Mouse (Mus musculus) ES-E14 (cell line): ENCODE measurements around the gene Eef1a2. TPM values are rescaled to one million over a fixed set of nuclear protein-coding genes. Genes with fewer than 3 reads are reported as not detected.
A peak's percentile ranks its signal among the peaks of the same experiment; 100 is the strongest.

Experiments used
- DNase-seq: peaks from one replicate; pipeline ENCODE4 v3.0.0-alpha.2; 2013; ENCODE audit warnings: low read depth, low spot score
- H3K27ac ChIP-seq: 2 replicates; pipeline ENCODE4 v1.5.1; 2012; ENCODE audit warnings: low read depth, mild to moderate bottlenecking, low read length, moderate library complexity, mixed read lengths; ENCODE audit not compliant: poor library complexity, insufficient read depth, severe bottlenecking
- H3K36me3 ChIP-seq: 2 replicates; pipeline ENCODE4 v1.6.1; 2012; ENCODE audit warnings: mild to moderate bottlenecking, low read length, moderate library complexity, mixed read lengths; ENCODE audit not compliant: control insufficient read depth, poor library complexity, insufficient read depth, severe bottlenecking
- H3K4me1 ChIP-seq, 2 experiments: fragments of 150-350 bp in 1 of 2; sonication (generic) in 1 of 2; 2 replicates each; pipeline ENCODE4 v1.6.1; 2012; ENCODE audit warnings: low read length in 2 of 2, mild to moderate bottlenecking in 1 of 2, mixed read lengths in 1 of 2; ENCODE audit not compliant: control insufficient read depth in 2 of 2, insufficient read depth in 2 of 2, poor library complexity in 1 of 2
- H3K4me3 ChIP-seq, 2 experiments: fragments of 150-350 bp in 1 of 2; sonication (generic) in 1 of 2; 2 replicates each; pipeline ENCODE4 v1.5.1; 2012; ENCODE audit warnings: low read length in 2 of 2, low read depth in 1 of 2, mild to moderate bottlenecking in 1 of 2, mixed read lengths in 1 of 2; ENCODE audit not compliant: insufficient read depth in 1 of 2, poor library complexity in 1 of 2, severe bottlenecking in 1 of 2
- H3K9ac ChIP-seq: 2 replicates; pipeline ENCODE4 v1.6.1; 2012; ENCODE audit warnings: low read depth, mild to moderate bottlenecking, low read length, mixed read lengths; ENCODE audit not compliant: poor library complexity, insufficient read depth, severe bottlenecking
- H3K9me3 ChIP-seq: fragments of 150-350 bp; sonication (generic); 2 replicates; pipeline ENCODE4 v1.6.1; 2012; ENCODE audit warnings: low read depth, mild to moderate bottlenecking, low read length; ENCODE audit not compliant: control insufficient read depth, insufficient read depth
- CHD2 ChIP-seq: IDR thresholded peaks from 2 replicates; pipeline ENCODE4 v1.6.1; 2014; ENCODE audit warnings: mild to moderate bottlenecking, low read depth, low read length, inconsistent platforms
- HCFC1 ChIP-seq: IDR thresholded peaks from 2 replicates; pipeline ENCODE4 v1.6.1; 2012; ENCODE audit warnings: low read length, inconsistent platforms, borderline replicate concordance; ENCODE audit not compliant: insufficient read depth
- MAFK ChIP-seq: IDR thresholded peaks from 2 replicates; pipeline ENCODE4 v1.6.1; 2014; ENCODE audit warnings: mild to moderate bottlenecking, low read depth, low read length, inconsistent platforms; ENCODE audit not compliant: insufficient read depth
- ZC3H11A ChIP-seq: IDR thresholded peaks from 2 replicates; pipeline ENCODE4 v1.6.1; 2012; ENCODE audit warnings: low read depth, mild to moderate bottlenecking, inconsistent platforms, low read length, borderline replicate concordance
- ZNF384 ChIP-seq: IDR thresholded peaks from 2 replicates; pipeline ENCODE4 v1.6.1; 2012; ENCODE audit warnings: low read depth, low read length, inconsistent platforms
- in situ Hi-C, 2 experiments: fragments of 600-800 bp; cut with MboI; formaldehyde crosslinking; loops; one replicate each; pipeline ENCODE4 v1.15.1; 2025; ENCODE audit warnings: low sequenced_read_pairs in 2 of 2, inconsistent platforms in 1 of 2; ENCODE audit not compliant: unreplicated experiment in 2 of 2
- total RNA-seq: library from RNA; depleted of rRNA; stranded (reverse); fragments of 300-350 nt; gene quantifications from 2 replicates; pipeline ENCODE4 v1.2.3, GENCODE M21; 2012

Eef1a2 gene
- total RNA-seq, 1 experiment: 0.76 TPM

GRCm38 (mm10) chr2:181134591-181135445 is 22.0 kb downstream of the Eef1a2 start, which contains the start of gene Kcnq2:
TSS of gene Kcnq2 (minus strand) at chr2:181135300.
- in situ Hi-C loops: no loop called here
- DNase-seq: no peak
- peak within 1 kb of the TSS; percentile 85 for H3K9ac ChIP-seq
- TF ChIP-seq ZC3H11A: no peak
- no peak for TF ChIP-seq HCFC1
- TF ChIP-seq ZNF384: no peak
- TF ChIP-seq CHD2: no peak
- TF ChIP-seq MAFK: no peak
- H3K36me3 ChIP-seq: no peaks in the 10 kb centered on the region
- no peaks in the 10 kb centered on the region for H3K9me3 ChIP-seq
- H3K4me1 ChIP-seq: peaks cover 0 to 4% of the 10 kb centered on the region in 2 experiments; a peak in 1 of 4 replicates
- H3K27ac ChIP-seq: no peak within 1 kb of the TSS
- peak within 1 kb of the TSS; percentile 88 for H3K4me3 ChIP-seq

DNA sequence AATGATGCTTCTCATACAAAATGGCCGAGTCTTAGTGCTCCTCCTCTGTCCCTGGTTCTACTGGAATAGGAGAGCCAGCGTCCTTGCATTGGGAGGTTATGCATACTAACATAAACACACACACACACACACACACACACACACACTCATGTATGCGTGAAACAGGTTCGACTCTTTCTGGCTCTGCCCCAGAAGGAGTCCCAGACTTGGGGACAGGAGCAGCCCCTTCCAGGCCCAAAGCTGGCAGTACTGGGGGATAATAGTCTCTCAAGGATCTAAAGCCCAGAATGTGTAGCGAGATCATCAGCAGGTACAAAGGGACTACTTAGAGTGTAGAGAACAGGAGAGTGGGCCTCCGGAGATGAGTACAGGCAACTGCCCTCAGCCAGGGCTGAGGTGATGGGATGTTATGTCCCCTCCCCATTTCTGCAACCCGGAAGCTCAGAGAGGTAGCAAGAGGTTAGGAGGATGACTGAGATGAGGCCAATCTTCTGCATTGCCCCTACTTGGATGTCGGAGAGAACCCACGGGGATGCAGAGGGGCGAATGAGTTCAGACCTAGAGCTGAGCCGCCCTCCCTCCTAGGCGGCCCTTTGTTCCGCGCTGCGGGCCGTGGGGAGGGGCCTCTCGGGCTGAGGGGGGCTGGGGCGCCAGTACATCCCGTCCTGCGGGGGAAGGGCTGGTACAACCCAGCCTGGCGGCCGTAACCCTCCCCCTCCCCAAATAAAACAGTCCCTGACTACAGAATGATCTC is 22.8 kb downstream of the Eef1a2 start:
- peaks cover 0 to 5% of the 10 kb centered on the region in 2 experiments; a peak in 1 of 4 replicates for H3K4me1 ChIP-seq
- no peak overlapping the region for H3K27ac ChIP-seq
- TF ChIP-seq ZC3H11A: no peak
- no peak for TF ChIP-seq HCFC1
- no peak for TF ChIP-seq ZNF384
- H3K9me3 ChIP-seq: no peaks in the 10 kb centered on the region
- peak overlapping the region; percentile 85 for H3K9ac ChIP-seq
- no peaks in the 10 kb centered on the region for H3K36me3 ChIP-seq
- no peak for DNase-seq
- H3K4me3 ChIP-seq: peak overlapping the region; percentile 88
- in situ Hi-C loops: no loop called here

DNA sequence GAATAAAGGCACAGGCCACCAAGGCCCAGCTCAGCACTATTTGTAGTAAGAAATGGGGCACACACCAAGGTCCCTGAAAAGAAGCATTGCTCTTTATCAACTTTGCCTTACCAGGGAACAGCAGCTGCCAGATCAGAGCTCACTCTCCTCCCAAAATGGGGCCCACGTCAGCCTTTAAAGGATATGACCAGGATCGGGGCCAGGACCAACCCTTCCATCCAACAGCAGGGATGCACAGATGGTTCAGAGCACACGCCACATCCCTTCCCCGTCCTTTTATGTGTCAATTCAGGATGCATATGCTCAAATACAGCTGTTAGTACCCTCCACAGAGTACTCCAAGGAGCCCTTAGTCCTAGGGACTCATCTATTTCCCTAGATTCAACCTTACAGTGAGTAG is 26.6 kb downstream of the Eef1a2 start:
- Histone ChIP-seq H3K27ac (no peak overlapping the region), H3K4me3 (no peak overlapping the region), H3K36me3 (no peaks in the 10 kb centered on the region), H3K9me3 (no peaks in the 10 kb centered on the region), H3K4me1 (peaks cover 14 to 20% of the 10 kb centered on the region in 2 experiments), H3K9ac (no peak overlapping the region)
- no peak for DNase-seq
- in situ Hi-C loops: no loop called here
- no peak for TF ChIP-seq MAFK
- TF ChIP-seq CHD2: no peak
- no peak for TF ChIP-seq ZNF384
- no peak for TF ChIP-seq HCFC1
- TF ChIP-seq ZC3H11A: no peak

DNA sequence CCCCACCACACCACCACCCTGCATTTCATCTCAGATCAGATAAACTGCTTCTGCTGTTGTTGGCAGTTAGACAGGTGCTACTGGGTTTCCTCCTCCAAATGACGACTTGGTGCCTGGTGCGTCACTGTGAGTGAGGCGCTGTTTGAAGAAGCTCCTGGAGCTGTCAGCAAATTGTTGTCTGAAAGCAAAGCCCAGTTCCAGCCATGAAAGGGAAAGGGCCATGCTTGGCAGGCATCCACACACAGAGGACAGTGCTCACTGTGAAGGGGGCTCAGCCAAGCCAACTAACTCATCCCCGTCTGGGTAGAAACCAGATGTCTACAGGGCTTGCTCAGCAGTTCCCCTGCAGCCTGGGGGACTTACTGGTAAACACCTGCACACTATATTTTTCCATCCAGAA is 27.9 kb downstream of the Eef1a2 start:
- H3K27ac ChIP-seq: no peak overlapping the region
- H3K9ac ChIP-seq: no peak overlapping the region
- no peaks in the 10 kb centered on the region for H3K36me3 ChIP-seq
- no peak for DNase-seq
- in situ Hi-C loops: no loop called here
- no peaks in the 10 kb centered on the region for H3K9me3 ChIP-seq
- H3K4me1 ChIP-seq: peaks cover 14 to 18% of the 10 kb centered on the region in 2 experiments
- no peak overlapping the region for H3K4me3 ChIP-seq
- TF ChIP-seq HCFC1 (no peak), ZC3H11A (no peak), CHD2 (no peak), MAFK (no peak), ZNF384 (no peak)
